Mouse (Mus musculus): ENCODE measurements around the gene Fbxl2. TPM values are rescaled to one million over a fixed set of nuclear protein-coding genes. Genes with fewer than 3 reads are reported as not detected.

Gene Fbxl2
- polyA plus RNA-seq, 1 experiment from 2014 or later = 0.61 TPM

- no peak for ATAC-seq (ENCODE audit: low read depth)
- H3K9me3 ChIP-seq (replicated peaks; ENCODE audit: control insufficient read depth, low read length) = no peaks in the 10 kb centered on the region
- no peak overlapping the region for H3K9ac ChIP-seq (ENCODE audit: low read depth, low read length)
- H3K4me1 ChIP-seq (ENCODE audit: control insufficient read depth, low read depth, low read length) = peaks cover 51% of the 10 kb centered on the region
- H3K36me3 ChIP-seq (ENCODE audit: control insufficient read depth, insufficient read depth) = peaks cover 19% of the 10 kb centered on the region
- no peaks in the 10 kb centered on the region for H3K27me3 ChIP-seq (ENCODE audit: control insufficient read depth, insufficient read depth, low read depth, low read length)
- 84% methylated on average over 1 of the region's 1 CpGs for WGBS (ENCODE audit: insufficient replicate concordance)
- no peak overlapping the region for H3K4me3 ChIP-seq (ENCODE audit: low read depth, low read length)
- no peak overlapping the region for H3K4me2 ChIP-seq (ENCODE audit: low read depth, low read length)
- 0 out of 2 replicates have a peak overlapping the region, but pooled peaks have one; percentile 8 for H3K27ac ChIP-seq (ENCODE audit: low read length)
These were observed 102.6 kb downstream of the Fbxl2 start for GRCm38 (mm10) chr9:113943372-113943771.

GRCm38 (mm10) chr9:113941103-113941805 is 104.7 kb downstream of the Fbxl2 start:
- Histone ChIP-seq H3K4me1 (ENCODE audit: control insufficient read depth, low read depth, low read length) (peaks cover 59% of the 10 kb centered on the region), H3K27ac (ENCODE audit: low read length) (peak overlapping the region; percentile 93), H3K27me3 (ENCODE audit: control insufficient read depth, insufficient read depth, low read depth, low read length) (no peaks in the 10 kb centered on the region), H3K9me3 (replicated peaks; ENCODE audit: control insufficient read depth, low read length) (no peaks in the 10 kb centered on the region), H3K36me3 (ENCODE audit: control insufficient read depth, insufficient read depth) (peaks cover 8% of the 10 kb centered on the region), H3K4me2 (ENCODE audit: low read depth, low read length) (peak overlapping the region; percentile 55), H3K9ac (ENCODE audit: low read depth, low read length) (peak overlapping the region; percentile 9), H3K4me3 (ENCODE audit: low read depth, low read length) (peak overlapping the region; percentile 37)
- peak; percentile 94 for ATAC-seq (ENCODE audit: low read depth)
- WGBS (ENCODE audit: insufficient replicate concordance) = 25% methylated on average over 3 of the region's 3 CpGs

GRCm38 (mm10) chr9:113939063-113939850 is 106.7 kb downstream of the Fbxl2 start:
- Histone ChIP-seq H3K27ac (ENCODE audit: low read length) (peak overlapping the region; percentile 93), H3K9ac (ENCODE audit: low read depth, low read length) (no peak overlapping the region), H3K4me3 (ENCODE audit: low read depth, low read length) (no peak overlapping the region), H3K9me3 (replicated peaks; ENCODE audit: control insufficient read depth, low read length) (no peaks in the 10 kb centered on the region), H3K4me2 (ENCODE audit: low read depth, low read length) (no peak overlapping the region), H3K4me1 (ENCODE audit: control insufficient read depth, low read depth, low read length) (peaks cover 72% of the 10 kb centered on the region), H3K27me3 (ENCODE audit: control insufficient read depth, insufficient read depth, low read depth, low read length) (no peaks in the 10 kb centered on the region), H3K36me3 (ENCODE audit: control insufficient read depth, insufficient read depth) (no peaks in the 10 kb centered on the region)
- ATAC-seq (ENCODE audit: low read depth) = no peak
- WGBS (ENCODE audit: insufficient replicate concordance) = 79% methylated on average over 9 of the region's 9 CpGs

GRCm38 (mm10) chr9:113935638-113936037 is 110.4 kb downstream of the Fbxl2 start:
- no peak overlapping the region for H3K4me2 ChIP-seq (ENCODE audit: low read depth, low read length)
- H3K27ac ChIP-seq (ENCODE audit: low read length) = 0 out of 2 replicates have a peak overlapping the region, but pooled peaks have one; percentile 13
- H3K9me3 ChIP-seq (replicated peaks; ENCODE audit: control insufficient read depth, low read length) = no peaks in the 10 kb centered on the region
- WGBS (ENCODE audit: insufficient replicate concordance) = 41% methylated on average over 5 of the region's 5 CpGs
- no peak overlapping the region for H3K4me3 ChIP-seq (ENCODE audit: low read depth, low read length)
- peaks cover 52% of the 10 kb centered on the region for H3K4me1 ChIP-seq (ENCODE audit: control insufficient read depth, low read depth, low read length)
- peak overlapping the region; percentile 10; the same call in 1 of the 2 replicates for H3K9ac ChIP-seq (ENCODE audit: low read depth, low read length)
- ATAC-seq (ENCODE audit: low read depth) = no peak
- H3K36me3 ChIP-seq (ENCODE audit: control insufficient read depth, insufficient read depth) = no peaks in the 10 kb centered on the region
- H3K27me3 ChIP-seq (ENCODE audit: control insufficient read depth, insufficient read depth, low read depth, low read length) = no peaks in the 10 kb centered on the region

- WGBS (ENCODE audit: insufficient replicate concordance) = 11% methylated on average over 11 of the region's 11 CpGs
- peak overlapping the region; percentile 96 for H3K4me3 ChIP-seq (ENCODE audit: low read depth, low read length)
- H3K4me2 ChIP-seq (ENCODE audit: low read depth, low read length) = peak overlapping the region; percentile 79
- peaks cover 32% of the 10 kb centered on the region for H3K4me1 ChIP-seq (ENCODE audit: control insufficient read depth, low read depth, low read length)
- no peaks in the 10 kb centered on the region for H3K36me3 ChIP-seq (ENCODE audit: control insufficient read depth, insufficient read depth)
- H3K9ac ChIP-seq (ENCODE audit: low read depth, low read length) = peak overlapping the region; percentile 99
- no peaks in the 10 kb centered on the region for H3K9me3 ChIP-seq (replicated peaks; ENCODE audit: control insufficient read depth, low read length)
- no peaks in the 10 kb centered on the region for H3K27me3 ChIP-seq (ENCODE audit: control insufficient read depth, insufficient read depth, low read depth, low read length)
- peak overlapping the region; percentile 97 for H3K27ac ChIP-seq (ENCODE audit: low read length)
- ATAC-seq (ENCODE audit: low read depth) = no peak
These were observed 113.5 kb downstream of the Fbxl2 start for GRCm38 (mm10) chr9:113932501-113932900.

- H3K4me1 ChIP-seq (ENCODE audit: control insufficient read depth, low read depth, low read length) = peaks cover 31% of the 10 kb centered on the region
- WGBS (ENCODE audit: insufficient replicate concordance) = 1% methylated on average over 8 of the region's 8 CpGs
These were observed 113.9 kb downstream of the Fbxl2 start for GRCm38 (mm10) chr9:113932100-113932470.

GRCm38 (mm10) chr9:113931375-113932099 is 114.5 kb downstream of the Fbxl2 start:
- ATAC-seq (ENCODE audit: low read depth) = peak; percentile 30
- Histone ChIP-seq H3K4me3 (ENCODE audit: low read depth, low read length) (peak overlapping the region; percentile 96), H3K4me2 (ENCODE audit: low read depth, low read length) (peak overlapping the region; percentile 79), H3K9ac (ENCODE audit: low read depth, low read length) (peak overlapping the region; percentile 99), H3K27ac (ENCODE audit: low read length) (peak overlapping the region; percentile 97), H3K9me3 (replicated peaks; ENCODE audit: control insufficient read depth, low read length) (no peaks in the 10 kb centered on the region), H3K36me3 (ENCODE audit: control insufficient read depth, insufficient read depth) (no peaks in the 10 kb centered on the region), H3K4me1 (ENCODE audit: control insufficient read depth, low read depth, low read length) (peaks cover 31% of the 10 kb centered on the region), H3K27me3 (ENCODE audit: control insufficient read depth, insufficient read depth, low read depth, low read length) (no peaks in the 10 kb centered on the region)
- WGBS (ENCODE audit: insufficient replicate concordance) = under 1% methylated on average over 72 of the region's 91 CpGs

More at GRCm38 (mm10) chr9:113932100-113932470, 113.9 kb downstream of the Fbxl2 start:
- H3K27me3 ChIP-seq (ENCODE audit: control insufficient read depth, insufficient read depth, low read depth, low read length) = no peaks in the 10 kb centered on the region
- H3K27ac ChIP-seq (ENCODE audit: low read length) = peak overlapping the region; percentile 97
- peak overlapping the region; percentile 96 for H3K4me3 ChIP-seq (ENCODE audit: low read depth, low read length)
- H3K9me3 ChIP-seq (replicated peaks; ENCODE audit: control insufficient read depth, low read length) = no peaks in the 10 kb centered on the region
- H3K9ac ChIP-seq (ENCODE audit: low read depth, low read length) = peak overlapping the region; percentile 99
- no peak for ATAC-seq (ENCODE audit: low read depth)
- H3K36me3 ChIP-seq (ENCODE audit: control insufficient read depth, insufficient read depth) = no peaks in the 10 kb centered on the region
- peak overlapping the region; percentile 79 for H3K4me2 ChIP-seq (ENCODE audit: low read depth, low read length)

- Histone ChIP-seq H3K9ac (ENCODE audit: low read depth, low read length) (peak within 1 kb of the TSS; percentile 99), H3K4me2 (ENCODE audit: low read depth, low read length) (peak within 1 kb of the TSS; percentile 92), H3K27me3 (ENCODE audit: control insufficient read depth, insufficient read depth, low read depth, low read length) (no peaks in the 10 kb centered on the region), H3K4me1 (ENCODE audit: control insufficient read depth, low read depth, low read length) (peaks cover 31% of the 10 kb centered on the region), H3K4me3 (ENCODE audit: low read depth, low read length) (peak within 1 kb of the TSS; percentile 96), H3K9me3 (replicated peaks; ENCODE audit: control insufficient read depth, low read length) (no peaks in the 10 kb centered on the region), H3K36me3 (ENCODE audit: control insufficient read depth, insufficient read depth) (no peaks in the 10 kb centered on the region), H3K27ac (ENCODE audit: low read length) (peak within 1 kb of the TSS; percentile 97)
- WGBS (ENCODE audit: insufficient replicate concordance) = under 1% methylated on average over 42 of the region's 86 CpGs
- peak; percentile 97 for ATAC-seq (ENCODE audit: low read depth)
These were observed 115.2 kb downstream of the Fbxl2 start, which contains the start of gene Ubp1 for GRCm38 (mm10) chr9:113930534-113931374. Ubp1 (plus strand) TSS chr9:113930934.
